Mouse (Mus musculus): ENCODE results near the gene Wfdc5. TPM values are rescaled to one million over a fixed set of nuclear protein-coding genes. Genes with fewer than 3 reads are reported as not detected.
"Not testable (repeated sequence)": the region's sequence is repeated elsewhere in the genome, so short reads cannot be mapped to it uniquely, and the experiment has no call there.

Gene Wfdc5
- polyA plus RNA-seq, 1 experiment from 2014 or later = not detected

- not testable (repeated sequence) for H3K27ac ChIP-seq (replicated peaks in 1 of 2; ENCODE audit: control insufficient read depth in 1 of 2, insufficient read depth in 1 of 2, low read depth in 2 of 2, low read length in 2 of 2); H3K36me3 ChIP-seq (ENCODE audit: control insufficient read depth, insufficient read depth, low read length); H3K9me3 ChIP-seq (ENCODE audit: control insufficient read depth, low read length); H3K4me1 ChIP-seq (ENCODE audit: control insufficient read depth in 2 of 2, insufficient read depth in 2 of 2, low read length in 2 of 2); H3K9ac ChIP-seq (ENCODE audit: low read length); ATAC-seq (ENCODE audit: insufficient number of reproducible peaks, insufficient read depth, low FRiP score, low read depth); H3K4me2 ChIP-seq (ENCODE audit: low read length); H3K4me3 ChIP-seq (ENCODE audit: control insufficient read depth in 1 of 2, insufficient read depth in 1 of 2, low read depth in 1 of 2, low read length in 2 of 2); H3K27me3 ChIP-seq (ENCODE audit: control insufficient read depth, insufficient read depth, low read length)
- 86% methylated on average over 10 of the region's 10 CpGs for WGBS
These were observed 23.5 kb upstream of the Wfdc5 start for GRCm38 (mm10) chr2:164206011-164206410.

- Histone ChIP-seq H3K4me1 (ENCODE audit: control insufficient read depth in 2 of 2, insufficient read depth in 2 of 2, low read length in 2 of 2) (no peaks in the 10 kb centered on the region), H3K9ac (ENCODE audit: low read length) (no peak within 1 kb of the TSS), H3K4me2 (ENCODE audit: low read length) (no peak within 1 kb of the TSS), H3K27ac (replicated peaks in 1 of 2; ENCODE audit: control insufficient read depth in 1 of 2, insufficient read depth in 1 of 2, low read depth in 2 of 2, low read length in 2 of 2) (no peak within 1 kb of the TSS), H3K4me3 (ENCODE audit: control insufficient read depth in 1 of 2, insufficient read depth in 1 of 2, low read depth in 1 of 2, low read length in 2 of 2) (no peak within 1 kb of the TSS), H3K27me3 (ENCODE audit: control insufficient read depth, insufficient read depth, low read length) (no peaks in the 10 kb centered on the region), H3K9me3 (ENCODE audit: control insufficient read depth, low read length) (no peaks in the 10 kb centered on the region), H3K36me3 (ENCODE audit: control insufficient read depth, insufficient read depth, low read length) (no peaks in the 10 kb centered on the region)
- WGBS = 75% methylated on average over 20 of the region's 20 CpGs
- no peak for ATAC-seq (ENCODE audit: insufficient number of reproducible peaks, insufficient read depth, low FRiP score, low read depth)
These were observed 17.2 kb upstream of the Wfdc5 start, which contains the start of gene Wfdc15a for GRCm38 (mm10) chr2:164199626-164200327. Gene Wfdc15a (minus strand): TSS chr2:164200130.

GRCm38 (mm10) chr2:164196700-164196990 lies 14.1 kb upstream of the Wfdc5 start:
- WGBS = 86% methylated on average over 5 of the region's 5 CpGs
- Histone ChIP-seq H3K27me3 (ENCODE audit: control insufficient read depth, insufficient read depth, low read length) (no peaks in the 10 kb centered on the region), H3K4me2 (ENCODE audit: low read length) (no peak overlapping the region)

GRCm38 (mm10) chr2:164195971-164196699 lies 13.6 kb upstream of the Wfdc5 start:
- WGBS = 84% methylated on average over 5 of the region's 5 CpGs
- no peaks in the 10 kb centered on the region for H3K9me3 ChIP-seq (ENCODE audit: control insufficient read depth, low read length)
- H3K4me3 ChIP-seq (ENCODE audit: control insufficient read depth in 1 of 2, insufficient read depth in 1 of 2, low read depth in 1 of 2, low read length in 2 of 2) = no peak overlapping the region
- H3K36me3 ChIP-seq (ENCODE audit: control insufficient read depth, insufficient read depth, low read length) = no peaks in the 10 kb centered on the region
- H3K4me2 ChIP-seq (ENCODE audit: low read length) = no peak overlapping the region
- no peaks in the 10 kb centered on the region for H3K27me3 ChIP-seq (ENCODE audit: control insufficient read depth, insufficient read depth, low read length)
- H3K27ac ChIP-seq (replicated peaks in 1 of 2; ENCODE audit: control insufficient read depth in 1 of 2, insufficient read depth in 1 of 2, low read depth in 2 of 2, low read length in 2 of 2) = no peak overlapping the region
- ATAC-seq (ENCODE audit: insufficient number of reproducible peaks, insufficient read depth, low FRiP score, low read depth) = no peak
- H3K9ac ChIP-seq (ENCODE audit: low read length) = no peak overlapping the region
- no peaks in the 10 kb centered on the region for H3K4me1 ChIP-seq (ENCODE audit: control insufficient read depth in 2 of 2, insufficient read depth in 2 of 2, low read length in 2 of 2)

More at GRCm38 (mm10) chr2:164196700-164196990, 14.1 kb upstream of the Wfdc5 start:
- Histone ChIP-seq H3K4me1 (ENCODE audit: control insufficient read depth in 2 of 2, insufficient read depth in 2 of 2, low read length in 2 of 2) (no peaks in the 10 kb centered on the region), H3K27ac (replicated peaks in 1 of 2; ENCODE audit: control insufficient read depth in 1 of 2, insufficient read depth in 1 of 2, low read depth in 2 of 2, low read length in 2 of 2) (no peak overlapping the region), H3K9me3 (ENCODE audit: control insufficient read depth, low read length) (no peaks in the 10 kb centered on the region), H3K36me3 (ENCODE audit: control insufficient read depth, insufficient read depth, low read length) (no peaks in the 10 kb centered on the region), H3K9ac (ENCODE audit: low read length) (no peak overlapping the region), H3K4me3 (ENCODE audit: control insufficient read depth in 1 of 2, insufficient read depth in 1 of 2, low read depth in 1 of 2, low read length in 2 of 2) (no peak overlapping the region)
- no peak for ATAC-seq (ENCODE audit: insufficient number of reproducible peaks, insufficient read depth, low FRiP score, low read depth)

- no peak overlapping the region for H3K4me2 ChIP-seq (ENCODE audit: low read length)
- ATAC-seq (ENCODE audit: insufficient number of reproducible peaks, insufficient read depth, low FRiP score, low read depth) = no peak
- H3K27me3 ChIP-seq (ENCODE audit: control insufficient read depth, insufficient read depth, low read length) = no peaks in the 10 kb centered on the region
- H3K9ac ChIP-seq (ENCODE audit: low read length) = no peak overlapping the region
- no peaks in the 10 kb centered on the region for H3K36me3 ChIP-seq (ENCODE audit: control insufficient read depth, insufficient read depth, low read length)
- H3K4me3 ChIP-seq (ENCODE audit: control insufficient read depth in 1 of 2, insufficient read depth in 1 of 2, low read depth in 1 of 2, low read length in 2 of 2) = no peak overlapping the region
- no peaks in the 10 kb centered on the region for H3K9me3 ChIP-seq (ENCODE audit: control insufficient read depth, low read length)
- H3K4me1 ChIP-seq (ENCODE audit: control insufficient read depth in 2 of 2, insufficient read depth in 2 of 2, low read length in 2 of 2) = no peaks in the 10 kb centered on the region
- no peak overlapping the region for H3K27ac ChIP-seq (replicated peaks in 1 of 2; ENCODE audit: control insufficient read depth in 1 of 2, insufficient read depth in 1 of 2, low read depth in 2 of 2, low read length in 2 of 2)
- WGBS = 64% methylated on average over 5 of the region's 5 CpGs
These were observed 12.6 kb upstream of the Wfdc5 start for GRCm38 (mm10) chr2:164194959-164195630.

GRCm38 (mm10) chr2:164192279-164192678 lies 9.7 kb upstream of the Wfdc5 start:
- Histone ChIP-seq H3K36me3 (ENCODE audit: control insufficient read depth, insufficient read depth, low read length) (no peaks in the 10 kb centered on the region), H3K4me3 (ENCODE audit: control insufficient read depth in 1 of 2, insufficient read depth in 1 of 2, low read depth in 1 of 2, low read length in 2 of 2) (no peak overlapping the region), H3K27me3 (ENCODE audit: control insufficient read depth, insufficient read depth, low read length) (no peaks in the 10 kb centered on the region), H3K9ac (ENCODE audit: low read length) (no peak overlapping the region), H3K27ac (replicated peaks in 1 of 2; ENCODE audit: control insufficient read depth in 1 of 2, insufficient read depth in 1 of 2, low read depth in 2 of 2, low read length in 2 of 2) (no peak overlapping the region), H3K4me1 (ENCODE audit: control insufficient read depth in 2 of 2, insufficient read depth in 2 of 2, low read length in 2 of 2) (no peaks in the 10 kb centered on the region), H3K4me2 (ENCODE audit: low read length) (no peak overlapping the region), H3K9me3 (ENCODE audit: control insufficient read depth, low read length) (peaks cover 2% of the 10 kb centered on the region; the same call in 1 of the 2 replicates)
- ATAC-seq (ENCODE audit: insufficient number of reproducible peaks, insufficient read depth, low FRiP score, low read depth) = no peak

- WGBS = 84% methylated on average over 6 of the region's 6 CpGs
- Histone ChIP-seq H3K9ac (ENCODE audit: low read length) (no peak within 1 kb of the TSS), H3K27me3 (ENCODE audit: control insufficient read depth, insufficient read depth, low read length) (no peaks in the 10 kb centered on the region), H3K4me1 (ENCODE audit: control insufficient read depth in 2 of 2, insufficient read depth in 2 of 2, low read length in 2 of 2) (no peaks in the 10 kb centered on the region), H3K9me3 (ENCODE audit: control insufficient read depth, low read length) (peaks cover 2% of the 10 kb centered on the region; the same call in 1 of the 2 replicates), H3K27ac (replicated peaks in 1 of 2; ENCODE audit: control insufficient read depth in 1 of 2, insufficient read depth in 1 of 2, low read depth in 2 of 2, low read length in 2 of 2) (no peak within 1 kb of the TSS), H3K36me3 (ENCODE audit: control insufficient read depth, insufficient read depth, low read length) (no peaks in the 10 kb centered on the region), H3K4me3 (ENCODE audit: control insufficient read depth in 1 of 2, insufficient read depth in 1 of 2, low read depth in 1 of 2, low read length in 2 of 2) (no peak within 1 kb of the TSS), H3K4me2 (ENCODE audit: low read length) (no peak within 1 kb of the TSS)
- no peak for ATAC-seq (ENCODE audit: insufficient number of reproducible peaks, insufficient read depth, low FRiP score, low read depth)
These were observed 8.0 kb upstream of the Wfdc5 start, which contains the start of gene Wfdc12 for GRCm38 (mm10) chr2:164190576-164190975. Gene Wfdc12 (minus strand): TSS chr2:164190608.
